Mouse (Mus musculus): Measurements from ENCODE around the gene Map1a. TPM values are rescaled to one million over a fixed set of nuclear protein-coding genes. Genes with fewer than 3 reads are reported as not detected.

Map1a gene
- total RNA-seq, 1 experiment = 4.3 TPM

DNA sequence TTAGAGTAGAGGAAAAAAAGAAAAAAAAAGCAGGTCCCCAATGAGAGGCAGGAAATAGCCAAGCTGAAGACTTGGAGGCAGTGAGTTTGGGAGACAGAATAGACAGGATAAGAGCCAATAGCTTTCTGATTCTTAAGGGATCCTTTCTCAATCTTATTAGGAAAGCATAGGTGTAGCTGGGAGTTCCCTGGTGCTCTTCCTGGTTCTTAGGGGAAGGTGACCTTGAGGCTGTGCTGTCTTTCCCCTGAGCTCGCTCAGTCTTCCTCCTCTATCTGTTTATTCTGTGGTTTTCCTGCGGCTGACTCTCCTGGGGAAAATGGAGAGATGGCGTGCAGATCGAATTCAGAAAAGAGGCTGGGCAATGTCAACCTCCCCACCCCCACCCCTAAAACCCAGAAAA, 68.6 kb downstream of the Map1a start:
- Histone ChIP-seq H3K36me3 (ENCODE audit: control insufficient read depth, insufficient read depth, low read length, poor library complexity, severe bottlenecking) (no peaks in the 10 kb centered on the region; the same call in 1 of the 2 replicates), H3K9me3 (ENCODE audit: control insufficient read depth, insufficient read depth, low read depth, low read length) (no peaks in the 10 kb centered on the region), H3K27ac (ENCODE audit: insufficient read depth, low read depth, low read length, poor library complexity, severe bottlenecking) (no peak overlapping the region), H3K4me1 (ENCODE audit: control insufficient read depth in 2 of 2, insufficient read depth in 2 of 2, low read length in 2 of 2, poor library complexity in 1 of 2) (peaks cover 2 to 7% of the 10 kb centered on the region in 2 experiments; a peak in 2 of 4 replicates), H3K9ac (ENCODE audit: insufficient read depth, low read depth, low read length, poor library complexity, severe bottlenecking) (no peak overlapping the region; the same call in 1 of the 2 replicates), H3K4me3 (ENCODE audit: insufficient read depth in 1 of 2, low read depth in 1 of 2, low read length in 2 of 2, poor library complexity in 1 of 2, severe bottlenecking in 1 of 2) (peak overlapping the region; percentile 64 to 73)
- in situ Hi-C loops (cut with MboI; ENCODE audit: low sequenced_read_pairs in 2 of 2, unreplicated experiment in 2 of 2) = no loop called here
- no peak for DNase-seq (ENCODE audit: low read depth, low spot score)
- TF ChIP-seq CHD2 (IDR thresholded peaks at IDR 0.05; ENCODE audit: low read depth, low read length) = no peak
- no peak for TF ChIP-seq MAFK (IDR thresholded peaks at IDR 0.05; ENCODE audit: insufficient read depth, low read depth, low read length)
- TF ChIP-seq HCFC1 (IDR thresholded peaks at IDR 0.05; ENCODE audit: borderline replicate concordance, insufficient read depth, low read length) = no peak
- no peak for TF ChIP-seq ZC3H11A (IDR thresholded peaks at IDR 0.05; ENCODE audit: borderline replicate concordance, low read depth, low read length)

DNA sequence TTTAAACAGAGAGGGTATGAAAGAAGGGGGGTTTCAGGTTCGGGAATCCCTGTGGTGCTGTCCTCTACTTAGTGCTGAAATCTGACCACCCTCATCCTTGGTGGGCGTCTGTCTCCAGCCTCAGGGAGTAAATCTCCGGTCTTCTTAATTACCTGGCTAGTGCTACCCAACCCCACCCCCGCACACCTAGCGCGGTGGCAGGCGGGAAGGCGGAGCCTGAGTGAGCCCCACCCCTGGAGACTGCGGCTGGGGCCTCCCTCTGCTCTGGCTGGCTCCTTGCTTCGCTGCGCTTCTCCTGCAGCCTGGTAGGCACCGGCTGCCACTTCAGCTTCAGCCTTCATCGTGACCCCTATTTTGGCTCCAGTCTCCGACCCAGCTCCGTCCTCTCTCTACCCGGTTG, 69.0 kb downstream of the Map1a start:
- in situ Hi-C loops (cut with MboI; ENCODE audit: low sequenced_read_pairs in 2 of 2, unreplicated experiment in 2 of 2) = no loop called here
- H3K4me3 ChIP-seq (ENCODE audit: insufficient read depth in 1 of 2, low read depth in 1 of 2, low read length in 2 of 2, poor library complexity in 1 of 2, severe bottlenecking in 1 of 2) = peak overlapping the region; percentile 64 to 73
- H3K36me3 ChIP-seq (ENCODE audit: control insufficient read depth, insufficient read depth, low read length, poor library complexity, severe bottlenecking) = no peaks in the 10 kb centered on the region; the same call in 1 of the 2 replicates
- no peak for TF ChIP-seq HCFC1 (IDR thresholded peaks at IDR 0.05; ENCODE audit: borderline replicate concordance, insufficient read depth, low read length)
- TF ChIP-seq ZNF384 (IDR thresholded peaks at IDR 0.05; ENCODE audit: low read depth, low read length) = no peak
- TF ChIP-seq MAFK (IDR thresholded peaks at IDR 0.05; ENCODE audit: insufficient read depth, low read depth, low read length) = no peak
- TF ChIP-seq CHD2 (IDR thresholded peaks at IDR 0.05; ENCODE audit: low read depth, low read length) = no peak
- no peak for TF ChIP-seq ZC3H11A (IDR thresholded peaks at IDR 0.05; ENCODE audit: borderline replicate concordance, low read depth, low read length)
- peaks cover 2 to 7% of the 10 kb centered on the region in 2 experiments; a peak in 2 of 4 replicates for H3K4me1 ChIP-seq (ENCODE audit: control insufficient read depth in 2 of 2, insufficient read depth in 2 of 2, low read length in 2 of 2, poor library complexity in 1 of 2)
- H3K9me3 ChIP-seq (ENCODE audit: control insufficient read depth, insufficient read depth, low read depth, low read length) = no peaks in the 10 kb centered on the region
- peak overlapping the region; percentile 63 for H3K9ac ChIP-seq (ENCODE audit: insufficient read depth, low read depth, low read length, poor library complexity, severe bottlenecking)
- H3K27ac ChIP-seq (ENCODE audit: insufficient read depth, low read depth, low read length, poor library complexity, severe bottlenecking) = no peak overlapping the region
- peak; percentile 60 for DNase-seq (ENCODE audit: low read depth, low spot score)

DNA sequence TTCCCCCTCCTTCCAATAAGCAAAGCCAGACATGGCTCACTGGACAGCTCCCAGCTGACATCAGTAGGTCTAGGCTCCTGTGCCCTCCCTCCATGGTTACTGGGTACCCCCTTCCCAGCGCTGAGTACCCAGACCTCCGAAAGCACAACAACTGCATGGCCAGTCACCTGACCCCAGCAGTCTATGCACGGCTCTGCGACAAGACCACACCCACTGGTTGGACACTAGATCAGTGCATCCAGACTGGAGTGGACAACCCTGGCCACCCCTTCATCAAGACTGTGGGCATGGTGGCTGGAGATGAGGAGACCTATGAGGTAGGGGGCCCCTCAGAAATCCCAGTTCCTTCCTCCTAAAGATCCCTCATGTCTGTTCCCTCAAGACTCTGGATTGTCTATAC, 70.1 kb downstream of the Map1a start:
- in situ Hi-C loops (cut with MboI; ENCODE audit: low sequenced_read_pairs in 2 of 2, unreplicated experiment in 2 of 2) = no loop called here
- Histone ChIP-seq H3K9ac (ENCODE audit: insufficient read depth, low read depth, low read length, poor library complexity, severe bottlenecking) (no peak overlapping the region), H3K9me3 (ENCODE audit: control insufficient read depth, insufficient read depth, low read depth, low read length) (no peaks in the 10 kb centered on the region), H3K27ac (ENCODE audit: insufficient read depth, low read depth, low read length, poor library complexity, severe bottlenecking) (no peak overlapping the region), H3K36me3 (ENCODE audit: control insufficient read depth, insufficient read depth, low read length, poor library complexity, severe bottlenecking) (no peaks in the 10 kb centered on the region; the same call in 1 of the 2 replicates), H3K4me1 (ENCODE audit: control insufficient read depth in 2 of 2, insufficient read depth in 2 of 2, low read length in 2 of 2, poor library complexity in 1 of 2) (peaks cover 2 to 7% of the 10 kb centered on the region in 2 experiments; a peak in 2 of 4 replicates), H3K4me3 (ENCODE audit: insufficient read depth in 1 of 2, low read depth in 1 of 2, low read length in 2 of 2, poor library complexity in 1 of 2, severe bottlenecking in 1 of 2) (no peak overlapping the region)
- TF ChIP-seq CHD2 (IDR thresholded peaks at IDR 0.05; ENCODE audit: low read depth, low read length) = no peak
- TF ChIP-seq ZNF384 (IDR thresholded peaks at IDR 0.05; ENCODE audit: low read depth, low read length) = no peak
- TF ChIP-seq MAFK (IDR thresholded peaks at IDR 0.05; ENCODE audit: insufficient read depth, low read depth, low read length) = no peak
- no peak for TF ChIP-seq HCFC1 (IDR thresholded peaks at IDR 0.05; ENCODE audit: borderline replicate concordance, insufficient read depth, low read length)
- no peak for TF ChIP-seq ZC3H11A (IDR thresholded peaks at IDR 0.05; ENCODE audit: borderline replicate concordance, low read depth, low read length)
- DNase-seq (ENCODE audit: low read depth, low spot score) = no peak

Other genes starting within 250 kb of the Map1a start
- not detected in 2 replicates for gene Tgm5, start 203.8 kb upstream of the Map1a start, total RNA-seq (2012; rRNA removed)
- gene Tgm7, start 179.8 kb upstream of the Map1a start, total RNA-seq (2012; rRNA removed) = not detected in 2 replicates
- 14.8 and 15.0 TPM in 2 replicates for gene Adal, start 149.2 kb upstream of the Map1a start, total RNA-seq (2012; rRNA removed)
- 12.5 and 15.0 TPM in 2 replicates for gene Lcmt2, start 148.9 kb upstream of the Map1a start, total RNA-seq (2012; rRNA removed)
- gene Tubgcp4, start 118.9 kb upstream of the Map1a start, total RNA-seq (2012; rRNA removed) = 38.1 and 45.9 TPM in 2 replicates
- 3.5 and 5.0 TPM in 2 replicates for gene Zscan29, start 118.5 kb upstream of the Map1a start, total RNA-seq (2012; rRNA removed)
- 47.6 and 63.3 TPM in 2 replicates for gene Trp53bp1, start 18.2 kb upstream of the Map1a start, total RNA-seq (2012; rRNA removed)
- 7.6 and 8.8 TPM in 2 replicates for gene Ppip5k1, start 65.8 kb downstream of the Map1a start, total RNA-seq (2012; rRNA removed)
- gene Ckmt1, start 68.1 kb downstream of the Map1a start, total RNA-seq (2012; rRNA removed) = 8.3 and 11.3 TPM in 2 replicates
- gene Strc, start 97.6 kb downstream of the Map1a start, total RNA-seq (2012; rRNA removed) = 0.09 TPM in 1 of 2 replicates, not detected in the other
- 209 and 251 TPM in 2 replicates for gene Pdia3, start 124.2 kb downstream of the Map1a start, total RNA-seq (2012; rRNA removed)
- 3.3 and 3.7 TPM in 2 replicates for gene Catsper2, start 124.2 kb downstream of the Map1a start, total RNA-seq (2012; rRNA removed)
- 7.5 and 16.5 TPM in 2 replicates for gene Ell3, start 154.7 kb downstream of the Map1a start, total RNA-seq (2012; rRNA removed)
- gene Serf2, start 159.6 kb downstream of the Map1a start, total RNA-seq (2012; rRNA removed) = 428 and 459 TPM in 2 replicates
- 21.5 and 22.0 TPM in 2 replicates for gene Hypk, start 163.7 kb downstream of the Map1a start, total RNA-seq (2012; rRNA removed)
- gene Serinc4, start 167.2 kb downstream of the Map1a start, total RNA-seq (2012; rRNA removed) = 0.90 and 1.5 TPM in 2 replicates
- 15.8 and 23.2 TPM in 2 replicates for gene Mfap1b, start 184.5 kb downstream of the Map1a start, total RNA-seq (2012; rRNA removed)
- gene Mfap1a, start 217.1 kb downstream of the Map1a start, total RNA-seq (2012; rRNA removed) = 20.6 and 27.8 TPM in 2 replicates
- 19.9 and 21.5 TPM in 2 replicates for gene Wdr76, start 217.1 kb downstream of the Map1a start, total RNA-seq (2012; rRNA removed)

All from ES-E14 (cell line).